Mouse (Mus musculus) intestine, embryonic 16.5 days (tissue): ENCODE measurements around the gene Lrp4. TPM values are rescaled to one million over a fixed set of nuclear protein-coding genes. Genes with fewer than 3 reads are reported as not detected.
A peak's percentile ranks its signal among the peaks of the same experiment; 100 is the strongest.

Source experiments
- ATAC-seq: fragments of 200-750 bp; cut with Nextera tagmentation; 2 replicates; pipeline ENCODE4 v1.8.0; 2017; ENCODE audit warnings: moderate TSS enrichment, moderate library complexity
- H3K27ac ChIP-seq: fragments of 300-500 bp; sonication (generic); 2 replicates; pipeline ENCODE4 v1.5.1; 2014; ENCODE audit warnings: mild to moderate bottlenecking, low read length
- H3K27me3 ChIP-seq: fragments of 300-500 bp; sonication (generic); replicated peaks from 2 replicates; pipeline ENCODE4 v1.6.1; 2014; ENCODE audit warnings: low read length, control low read depth, mixed read lengths; ENCODE audit not compliant: control insufficient read depth, insufficient read depth
- H3K36me3 ChIP-seq: fragments of 300-500 bp; sonication (generic); 2 replicates; pipeline ENCODE4 v1.6.1; 2014; ENCODE audit warnings: low read length, control low read depth; ENCODE audit not compliant: control insufficient read depth, insufficient read depth
- H3K4me1 ChIP-seq: fragments of 300-500 bp; sonication (generic); 2 replicates; pipeline ENCODE4 v1.6.1; 2014; ENCODE audit warnings: low read length, control low read depth, mixed read lengths; ENCODE audit not compliant: control insufficient read depth, insufficient read depth
- H3K4me2 ChIP-seq: fragments of 300-500 bp; sonication (generic); 2 replicates; pipeline ENCODE4 v1.6.1; 2014; ENCODE audit warnings: low read depth, low read length, control low read depth
- H3K4me3 ChIP-seq: fragments of 300-500 bp; sonication (generic); 2 replicates; pipeline ENCODE4 v1.5.1; 2014; ENCODE audit warnings: mild to moderate bottlenecking, low read length
- H3K9ac ChIP-seq: fragments of 300-500 bp; sonication (generic); 2 replicates; pipeline ENCODE4 v1.6.1; 2014; ENCODE audit warnings: low read depth, low read length
- H3K9me3 ChIP-seq: fragments of 300-500 bp; sonication (generic); 2 replicates; pipeline ENCODE4 v1.6.1; 2016; ENCODE audit warnings: low read length, control low read depth; ENCODE audit not compliant: control insufficient read depth
- WGBS: fragments of 180-500 bp; shearing (Covaris S2); extraction: QIAGEN DNeasy Blood & Tissue Kit; methylation state at CpG from one replicate; pipeline ENCODE4 v1.1.7; 2014; 5-methylcytosine and 5-hydroxymethylcytosine counted together
- polyA plus RNA-seq: library from polyadenylated mRNA; unstranded; fragments of >200 nt; fragmentation: Nextera tagmentation; extraction: Ambion mirVana; gene quantifications from 2 replicates; pipeline ENCODE4 v1.2.1, GENCODE M21; 2015

Gene Lrp4
- polyA plus RNA-seq, 1 experiment from 2014 or later: 8.3 TPM

DNA sequence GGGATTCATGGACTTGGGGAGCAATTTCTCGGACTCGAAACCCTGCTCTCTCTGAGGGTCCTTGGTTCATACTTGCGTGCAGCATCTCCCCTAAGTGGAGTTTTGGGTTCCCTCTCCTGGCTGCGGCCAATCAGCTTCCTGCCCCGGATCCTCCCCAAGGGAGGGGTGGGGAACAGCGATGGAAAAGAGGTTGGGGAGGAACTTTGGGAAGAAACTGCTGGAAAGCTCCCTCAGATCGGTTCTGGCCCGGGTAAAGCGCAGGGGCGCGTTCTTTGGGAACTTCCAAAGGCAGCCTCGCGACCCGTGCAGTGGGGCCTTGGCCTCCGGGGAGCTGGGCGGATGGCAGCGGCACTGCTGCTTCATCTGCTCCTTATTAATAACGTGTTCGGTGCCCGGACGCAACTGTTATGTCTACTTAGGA, 951 bp downstream of the Lrp4 start:
- no peaks in the 10 kb centered on the region; the same call in 1 of the 2 replicates for H3K36me3 ChIP-seq
- H3K27me3 ChIP-seq: no peaks in the 10 kb centered on the region
- peak overlapping the region; percentile 79 for H3K4me3 ChIP-seq
- H3K27ac ChIP-seq: peak overlapping the region; percentile 93
- H3K4me2 ChIP-seq: peak overlapping the region; percentile 82
- H3K9me3 ChIP-seq: no peaks in the 10 kb centered on the region
- peak overlapping the region; percentile 90 for H3K9ac ChIP-seq
- H3K4me1 ChIP-seq: peaks cover 31% of the 10 kb centered on the region
- peak; percentile 41 for ATAC-seq
- 0% methylated on average over 21 of the region's 21 CpGs for whole genome bisulfite sequencing

DNA sequence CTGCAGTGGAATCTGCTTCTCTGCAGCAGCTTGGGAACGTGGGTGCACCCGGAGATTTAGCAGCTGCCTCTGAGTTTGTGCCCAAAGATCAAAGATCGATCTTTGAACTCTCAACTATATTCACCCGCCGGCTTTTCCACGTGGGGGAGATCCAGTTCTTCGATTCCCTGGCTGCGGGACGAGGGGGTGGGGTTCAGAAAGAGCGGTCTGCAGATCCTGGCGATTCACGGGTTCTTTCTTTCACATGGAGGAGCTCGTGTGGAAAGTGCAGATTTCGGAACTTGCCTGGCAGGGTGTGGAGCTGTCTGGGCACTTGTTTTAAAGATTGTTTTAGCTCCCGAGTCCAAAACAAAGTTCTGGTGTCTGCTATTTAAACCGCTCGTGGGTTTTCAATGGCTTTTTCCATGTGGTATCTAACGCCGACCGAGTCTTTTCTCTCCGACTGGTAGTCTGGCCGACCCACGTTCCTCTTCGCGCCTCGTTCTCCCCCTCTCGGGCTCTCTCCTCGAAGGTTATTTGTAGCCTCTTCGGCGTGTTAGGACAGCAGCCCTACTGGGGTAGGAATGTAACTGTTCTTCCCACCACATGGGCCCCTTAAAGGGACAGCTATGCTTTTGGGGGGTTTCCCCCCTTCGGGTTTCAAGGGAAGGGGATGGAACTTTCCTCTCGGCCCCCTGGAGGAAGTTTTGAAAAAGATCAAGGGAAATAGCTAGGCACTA, 1.5 kb downstream of the Lrp4 start:
- Histone ChIP-seq H3K4me3 (peak overlapping the region; percentile 79), H3K9me3 (no peaks in the 10 kb centered on the region), H3K4me1 (peaks cover 35% of the 10 kb centered on the region), H3K27me3 (no peaks in the 10 kb centered on the region), H3K9ac (peak overlapping the region; percentile 90), H3K36me3 (no peaks in the 10 kb centered on the region; the same call in 1 of the 2 replicates), H3K27ac (peak overlapping the region; percentile 93), H3K4me2 (peak overlapping the region; percentile 82)
- peak; percentile 34 for ATAC-seq
- WGBS: under 1% methylated on average over 32 of the region's 32 CpGs

DNA sequence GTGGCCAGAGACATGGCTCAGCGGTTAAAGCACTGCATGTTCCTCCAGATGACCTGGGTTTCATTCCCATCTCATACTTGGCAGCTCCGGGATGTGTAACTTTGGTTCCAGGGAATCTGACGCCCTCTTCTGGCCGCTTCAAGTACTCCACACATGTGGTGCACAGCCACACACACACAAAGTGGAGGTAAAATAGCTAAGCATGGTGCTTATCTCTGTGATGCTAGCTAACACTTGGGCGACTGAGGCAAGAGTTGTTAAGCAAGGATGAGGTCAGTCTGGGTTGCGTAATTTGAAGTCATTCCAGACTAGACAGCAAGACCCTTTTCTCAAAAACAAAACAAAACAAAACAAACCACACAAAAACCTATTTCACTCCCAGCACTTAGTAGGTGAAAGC, 2.8 kb downstream of the Lrp4 start:
- no peaks in the 10 kb centered on the region for H3K27me3 ChIP-seq
- ATAC-seq: no peak
- WGBS: 95% methylated on average over 6 of the region's 6 CpGs
- no peak overlapping the region; the same call in 1 of the 2 replicates for H3K4me3 ChIP-seq
- H3K9ac ChIP-seq: no peak overlapping the region
- peaks cover 35% of the 10 kb centered on the region for H3K4me1 ChIP-seq
- no peaks in the 10 kb centered on the region; the same call in 1 of the 2 replicates for H3K36me3 ChIP-seq
- H3K9me3 ChIP-seq: no peaks in the 10 kb centered on the region
- H3K4me2 ChIP-seq: no peak overlapping the region
- H3K27ac ChIP-seq: no peak overlapping the region

DNA sequence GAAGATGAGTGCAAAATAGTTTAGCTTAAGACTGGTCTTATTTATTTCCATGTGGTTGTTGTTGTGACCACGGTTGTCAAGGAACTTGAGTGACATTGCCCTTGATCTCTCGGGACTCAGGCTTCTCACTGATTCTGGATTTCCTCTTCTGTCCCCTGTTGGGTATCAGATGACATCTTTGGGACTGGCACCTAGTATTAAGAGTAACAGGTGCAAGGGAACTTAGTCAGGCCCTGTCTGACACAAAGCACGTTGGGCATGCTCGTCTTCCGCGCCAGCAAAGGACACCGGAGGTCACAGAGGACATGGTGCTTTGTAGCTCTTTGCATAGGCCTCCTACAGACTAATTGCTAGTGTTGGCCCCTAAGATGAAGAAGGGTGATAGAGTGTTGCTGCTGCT, 3.5 kb downstream of the Lrp4 start:
- ATAC-seq: no peak
- 74% methylated on average over 7 of the region's 7 CpGs for WGBS
- peak overlapping the region; percentile 75; the same call in 1 of the 2 replicates for H3K27ac ChIP-seq
- H3K36me3 ChIP-seq: no peaks in the 10 kb centered on the region; the same call in 1 of the 2 replicates
- H3K4me1 ChIP-seq: peaks cover 35% of the 10 kb centered on the region
- no peak overlapping the region for H3K4me3 ChIP-seq
- no peak overlapping the region for H3K9ac ChIP-seq
- H3K27me3 ChIP-seq: no peaks in the 10 kb centered on the region
- H3K4me2 ChIP-seq: no peak overlapping the region; the same call in 1 of the 2 replicates
- H3K9me3 ChIP-seq: no peaks in the 10 kb centered on the region

DNA sequence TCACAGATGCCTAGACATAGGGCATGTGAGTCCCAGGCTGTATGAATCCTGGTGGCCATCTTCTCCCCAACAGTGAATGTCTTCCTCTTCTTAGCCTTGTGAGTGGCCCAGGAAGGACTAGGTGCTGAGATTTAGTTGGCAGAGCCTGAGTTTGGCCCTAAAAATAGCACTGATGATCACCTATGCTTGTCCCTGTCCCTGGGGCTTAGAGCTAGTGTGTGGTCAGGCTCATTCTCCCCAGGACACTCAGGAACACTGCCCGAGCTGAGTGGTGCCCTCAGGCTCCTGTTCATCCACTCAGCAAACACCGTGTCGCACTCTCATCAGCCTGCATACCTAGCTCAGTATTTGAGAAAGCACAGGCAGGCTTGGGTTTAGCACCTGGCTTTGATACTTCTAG, 4.0 kb downstream of the Lrp4 start:
- 45% methylated on average over 3 of the region's 3 CpGs for WGBS
- peak overlapping the region; percentile 37 for H3K4me2 ChIP-seq
- peak overlapping the region; percentile 49 for H3K9ac ChIP-seq
- peaks cover 37% of the 10 kb centered on the region for H3K4me1 ChIP-seq
- no peaks in the 10 kb centered on the region for H3K27me3 ChIP-seq
- no peak overlapping the region for H3K4me3 ChIP-seq
- H3K36me3 ChIP-seq: no peaks in the 10 kb centered on the region; the same call in 1 of the 2 replicates
- no peaks in the 10 kb centered on the region for H3K9me3 ChIP-seq
- no peak for ATAC-seq
- H3K27ac ChIP-seq: peak overlapping the region; percentile 75

DNA sequence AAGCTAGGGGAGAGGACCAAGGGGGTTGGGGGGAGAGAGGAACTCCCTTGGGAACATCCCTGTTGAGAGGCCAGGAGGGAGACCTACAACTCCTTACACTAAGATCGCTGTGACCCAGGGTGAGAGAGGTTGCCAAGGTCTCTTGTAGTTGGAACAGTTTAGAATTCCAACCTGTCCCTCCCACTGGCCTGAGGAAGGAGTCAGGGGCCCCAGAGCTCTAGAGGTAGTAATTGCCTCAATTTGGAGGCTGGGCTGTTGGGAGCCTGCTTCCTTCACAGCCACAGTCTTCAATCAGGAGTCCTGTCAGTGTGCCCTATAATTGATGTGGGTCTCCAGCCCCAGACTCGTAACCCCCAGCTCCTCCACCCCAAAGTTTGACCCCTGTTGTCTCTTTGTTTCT, 4.9 kb downstream of the Lrp4 start:
- Histone ChIP-seq H3K4me1 (peaks cover 41% of the 10 kb centered on the region), H3K9ac (peak overlapping the region; percentile 49; the same call in 1 of the 2 replicates), H3K36me3 (no peaks in the 10 kb centered on the region; the same call in 1 of the 2 replicates), H3K27me3 (no peaks in the 10 kb centered on the region), H3K4me3 (no peak overlapping the region), H3K27ac (peak overlapping the region; percentile 75), H3K9me3 (no peaks in the 10 kb centered on the region), H3K4me2 (peak overlapping the region; percentile 37)
- peak; percentile 8; the same call in 1 of the 2 replicates for ATAC-seq
- WGBS: 9% methylated on average over 2 of the region's 2 CpGs

DNA sequence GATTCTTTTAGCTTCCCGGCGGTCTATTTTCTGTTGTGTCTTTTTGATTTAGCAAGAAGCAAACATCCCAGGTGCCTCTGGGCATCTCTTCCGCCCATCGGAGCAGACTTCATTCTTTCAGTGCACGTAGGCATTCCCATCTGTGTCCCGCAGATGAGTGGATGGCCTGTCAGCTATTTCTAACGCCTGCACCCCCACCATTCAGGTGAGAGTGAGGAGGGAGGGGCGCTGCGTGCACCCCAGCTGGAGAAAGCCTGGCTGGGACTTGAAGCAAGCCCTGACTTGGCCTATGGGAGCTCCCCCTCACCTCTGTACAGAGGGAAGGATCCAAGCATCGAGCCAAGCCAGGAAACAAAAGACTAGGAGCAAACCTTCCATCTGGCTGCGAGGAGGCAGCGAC, 5.4 kb downstream of the Lrp4 start:
- H3K9ac ChIP-seq: peak overlapping the region; percentile 49; the same call in 1 of the 2 replicates
- H3K4me3 ChIP-seq: no peak overlapping the region
- H3K4me1 ChIP-seq: peaks cover 42% of the 10 kb centered on the region

DNA sequence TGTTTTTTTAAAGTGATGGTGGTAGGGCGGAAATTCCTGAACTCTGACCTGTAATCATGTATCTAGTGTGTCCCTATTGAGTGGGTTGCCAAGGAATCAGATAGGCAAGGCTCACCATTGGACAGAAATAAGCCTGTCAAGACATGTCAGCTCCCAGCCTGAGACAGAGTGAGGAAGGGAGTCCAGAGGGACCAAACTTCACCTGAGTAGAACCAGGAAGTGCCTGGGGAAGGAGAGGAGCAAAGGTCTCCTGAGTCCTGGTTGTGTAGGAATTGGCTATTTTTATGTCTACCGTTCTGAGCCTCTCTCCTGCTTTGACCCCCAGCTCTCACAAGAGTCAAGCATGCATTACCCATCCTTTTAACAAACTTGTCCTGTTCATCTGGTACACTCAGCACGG, 8.6 kb downstream of the Lrp4 start:
- Histone ChIP-seq H3K9me3 (no peaks in the 10 kb centered on the region), H3K4me1 (peaks cover 42% of the 10 kb centered on the region), H3K4me3 (no peak overlapping the region), H3K9ac (no peak overlapping the region), H3K27me3 (no peaks in the 10 kb centered on the region), H3K27ac (peak overlapping the region; percentile 25), H3K36me3 (peaks cover 3% of the 10 kb centered on the region; the same call in 1 of the 2 replicates), H3K4me2 (no peak overlapping the region)
- 74% methylated on average over 3 of the region's 3 CpGs for WGBS
- peak; percentile 83 for ATAC-seq

More for the DNA sequence above, 5.4 kb downstream of the Lrp4 start:
- Histone ChIP-seq H3K4me2 (peak overlapping the region; percentile 37), H3K27me3 (no peaks in the 10 kb centered on the region), H3K27ac (peak overlapping the region; percentile 75), H3K36me3 (no peaks in the 10 kb centered on the region; the same call in 1 of the 2 replicates), H3K9me3 (no peaks in the 10 kb centered on the region)
- 25% methylated on average over 12 of the region's 12 CpGs for WGBS
- no peak for ATAC-seq

DNA sequence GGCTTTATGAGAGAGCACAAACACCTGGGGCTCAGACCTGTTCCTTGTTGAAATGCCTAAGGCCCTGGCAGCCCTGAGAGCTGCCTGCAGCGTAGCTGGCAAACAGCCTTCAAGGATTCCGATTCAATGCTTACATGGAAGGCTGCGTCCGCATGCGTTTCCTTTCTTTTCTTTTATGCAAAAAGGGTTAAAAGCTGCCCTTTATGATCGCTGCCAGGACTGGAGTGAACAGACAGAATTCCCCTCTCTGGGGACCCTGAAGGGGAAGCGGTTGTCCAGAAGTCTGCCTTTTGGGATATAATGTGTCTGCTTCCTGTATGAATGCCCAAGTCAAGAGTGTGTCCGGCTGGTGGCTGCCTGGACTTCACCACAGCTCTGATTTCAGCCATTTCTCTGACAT, 10.3 kb downstream of the Lrp4 start:
- Histone ChIP-seq H3K27ac (no peak overlapping the region), H3K36me3 (peaks cover 3% of the 10 kb centered on the region; the same call in 1 of the 2 replicates), H3K9me3 (no peaks in the 10 kb centered on the region), H3K4me2 (no peak overlapping the region), H3K4me3 (no peak overlapping the region), H3K4me1 (peaks cover 26% of the 10 kb centered on the region), H3K27me3 (no peaks in the 10 kb centered on the region), H3K9ac (no peak overlapping the region)
- no peak for ATAC-seq
- WGBS: 62% methylated on average over 8 of the region's 8 CpGs
